Comparison of ENCODE assay signal across 23 mouse cellular contexts in the genomic region with DNA sequence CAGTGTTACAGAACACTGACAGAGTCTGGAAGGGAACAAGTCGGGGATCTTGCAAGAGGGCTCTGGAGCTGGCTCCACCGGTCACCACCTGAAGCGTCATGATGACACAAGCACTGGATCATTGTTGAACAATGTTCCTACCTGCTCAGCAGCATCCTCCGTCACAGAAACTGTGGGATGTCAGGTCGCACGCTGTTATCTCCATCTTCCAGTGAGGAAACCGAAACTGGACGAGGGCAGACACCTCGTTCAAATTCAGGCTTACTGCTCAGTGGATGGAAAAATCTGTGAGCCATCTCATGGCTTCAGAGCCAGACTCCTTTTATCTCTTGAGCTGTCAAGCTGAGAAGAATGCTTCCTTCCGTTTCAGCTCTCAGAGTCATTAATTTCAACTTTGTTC.
A peak's percentile ranks its signal among the peaks of the same experiment; 100 is the strongest.
DNase-seq lines count a peak whose midpoint lies in the region; ATAC-seq and TF ChIP-seq lines count a peak whose summit lies in the region.
"Had no signal": no experiment of that assay in that cellular context is flagged by ENCODE, and none has a peak within 500 bp of the region (broad histone marks: within the 10 kb centered on the region; RNA-seq: fewer than 3 reads in every experiment).

No protein-coding gene starts in this region.

- peak; percentile 13 for DNase-seq in adrenal gland, adult 8-10 months
- DNase-seq in adrenal gland, adult 18-20 months (ENCODE audit: low spot score in 2 of 2), result no peak
- DNase-seq in kidney, adult 2 months, result peak; percentile 48
- peak; percentile 9 to 38 for DNase-seq in kidney, postnatal 25 days
- DNase-seq: cerebellum, adult 9-10 months; gastrocnemius, postnatal 25 days; heart, postnatal 14 days; layer of hippocampus, postnatal 36 days; lung, postnatal 10 days; midbrain, embryonic 14.5 days; spleen, adult 18-20 months; thymus, adult 18-20 months had no signal

- TF ChIP-seq POLR2A in kidney, adult 2 months (IDR thresholded peaks at IDR 0.05; ENCODE audit: low read depth, low read length), result no peak

- H3K4me2 ChIP-seq in kidney, embryonic 14.5 days (replicated peaks; ENCODE audit: low read depth, low read length), result no peak overlapping the region
- H3K4me2 ChIP-seq in intestine, embryonic 15.5 days (replicated peaks), result no peak overlapping the region
- H3K4me2 ChIP-seq: embryonic facial prominence, embryonic 12.5 days; forebrain, embryonic 15.5 days; hindbrain, embryonic 12.5 days; limb, embryonic 15.5 days; liver, embryonic 15.5 days; stomach, embryonic 15.5 days had no signal

- H3K36me3 ChIP-seq in kidney, adult 2 months (ENCODE audit: control insufficient read depth, insufficient read depth, low read length), result no peaks in the 10 kb centered on the region
- no peaks in the 10 kb centered on the region for H3K36me3 ChIP-seq in kidney, embryonic 14.5 days (ENCODE audit: control insufficient read depth, insufficient read depth, low read length)
- no peaks in the 10 kb centered on the region for H3K36me3 ChIP-seq in intestine, embryonic 15.5 days
- H3K36me3 ChIP-seq: embryonic facial prominence, embryonic 12.5 days; forebrain, embryonic 15.5 days; hindbrain, embryonic 12.5 days; limb, embryonic 15.5 days; liver, embryonic 15.5 days; stomach, embryonic 15.5 days had no signal

- H3K27me3 ChIP-seq in kidney, adult 2 months (replicated peaks; ENCODE audit: control insufficient read depth, insufficient read depth, low read length), result no peaks in the 10 kb centered on the region
- H3K27me3 ChIP-seq in kidney, embryonic 14.5 days (ENCODE audit: control insufficient read depth, insufficient read depth, low read length), result no peaks in the 10 kb centered on the region
- H3K27me3 ChIP-seq in intestine, embryonic 15.5 days (replicated peaks), result no peaks in the 10 kb centered on the region
- H3K27me3 ChIP-seq: embryonic facial prominence, embryonic 12.5 days; forebrain, embryonic 15.5 days; limb, embryonic 15.5 days; liver, embryonic 15.5 days; stomach, embryonic 15.5 days had no signal

- WGBS in kidney, adult 2 months, result 60% methylated on average over 10 of the region's 10 CpGs
- 65% methylated on average over 10 of the region's 10 CpGs for WGBS in kidney, embryonic 14.5 days
- 65% methylated on average over 10 of the region's 10 CpGs for WGBS in intestine, embryonic 15.5 days

- H3K4me1 ChIP-seq in kidney, adult 2 months (ENCODE audit: control insufficient read depth, insufficient read depth, low read length), result no peaks in the 10 kb centered on the region
- H3K4me1 ChIP-seq in kidney, embryonic 14.5 days (ENCODE audit: control insufficient read depth, insufficient read depth, low read length), result no peaks in the 10 kb centered on the region
- H3K4me1 ChIP-seq in intestine, embryonic 15.5 days (replicated peaks), result no peaks in the 10 kb centered on the region
- H3K4me1 ChIP-seq: embryonic facial prominence, embryonic 12.5 days; limb, embryonic 15.5 days; liver, embryonic 15.5 days; stomach, embryonic 15.5 days had no signal

- no peak overlapping the region for H3K27ac ChIP-seq in kidney, adult 2 months (ENCODE audit: insufficient read depth, low read depth, low read length)
- H3K27ac ChIP-seq in kidney, embryonic 14.5 days (ENCODE audit: low read depth, low read length), result no peak overlapping the region
- H3K27ac ChIP-seq in intestine, embryonic 15.5 days, result no peak overlapping the region
- H3K27ac ChIP-seq: embryonic facial prominence, embryonic 12.5 days; forebrain, embryonic 15.5 days; hindbrain, embryonic 12.5 days; layer of hippocampus, adult 2 months; limb, embryonic 15.5 days; liver, embryonic 15.5 days; stomach, embryonic 15.5 days had no signal

- H3K9ac ChIP-seq in kidney, embryonic 14.5 days (ENCODE audit: low read depth, low read length), result no peak overlapping the region
- no peak overlapping the region for H3K9ac ChIP-seq in intestine, embryonic 15.5 days
- H3K9ac ChIP-seq: embryonic facial prominence, embryonic 12.5 days; forebrain, embryonic 15.5 days; hindbrain, embryonic 12.5 days; limb, embryonic 15.5 days; liver, embryonic 15.5 days; stomach, embryonic 15.5 days had no signal

- no peak for ATAC-seq in kidney, embryonic 14.5 days (ENCODE audit: low FRiP score, low TSS enrichment)
- ATAC-seq in activated CD4-positive, CD25-positive, alpha-beta regulatory T cell, adult 4 months, result peak; percentile 76
- no peak for ATAC-seq in erythroblast, adult 5-6 weeks (replicated peaks; ENCODE audit: low FRiP score, poor library complexity, severe bottlenecking)
- ATAC-seq in intestine, embryonic 15.5 days, result no peak
- ATAC-seq: forebrain, embryonic 15.5 days had no signal

- H3K4me3 ChIP-seq in kidney, adult 2 months (ENCODE audit: insufficient read depth, low read depth, low read length), result no peak overlapping the region
- no peak overlapping the region for H3K4me3 ChIP-seq in kidney, embryonic 14.5 days (ENCODE audit: low read length)
- no peak overlapping the region for H3K4me3 ChIP-seq in intestine, embryonic 15.5 days (replicated peaks)
- H3K4me3 ChIP-seq: embryonic facial prominence, embryonic 12.5 days; forebrain, embryonic 15.5 days; hindbrain, embryonic 12.5 days; layer of hippocampus, adult 2 months; limb, embryonic 15.5 days; liver, embryonic 15.5 days; stomach, embryonic 15.5 days had no signal

- no peaks in the 10 kb centered on the region for H3K9me3 ChIP-seq in kidney, embryonic 14.5 days (ENCODE audit: control insufficient read depth, low read length)
- H3K9me3 ChIP-seq in intestine, embryonic 15.5 days, result no peaks in the 10 kb centered on the region
- H3K9me3 ChIP-seq: embryonic facial prominence, embryonic 12.5 days; forebrain, embryonic 15.5 days; hindbrain, embryonic 12.5 days; limb, embryonic 15.5 days; liver, embryonic 15.5 days; stomach, embryonic 15.5 days had no signal

- TF ChIP-seq CTCF in kidney, adult 2 months (conservative IDR thresholded peaks at IDR 0.05; ENCODE audit: insufficient read depth, insufficient read length, low read depth, low read length), result no peak

Comparison
In these comparisons a context has a peak if more than half of its experiments do, and no peak if none do; other contexts are left out.
1. DNase-seq: peak in adrenal gland, adult 8-10 months (single experiment), kidney, adult 2 months (single experiment) and kidney, postnatal 25 days (2 of 2); none in adrenal gland, adult 18-20 months (0 of 2).